Mouse (Mus musculus) embryonic facial prominence, embryonic 14.5 days (tissue): Measurements from ENCODE around the gene Smyd3. TPM values are rescaled to one million over a fixed set of nuclear protein-coding genes. Genes with fewer than 3 reads are reported as not detected.
A peak's percentile ranks its signal among the peaks of the same experiment; 100 is the strongest.

Experiments used
- ATAC-seq: fragments of 200-750 bp; cut with Nextera tagmentation; 2 replicates; pipeline ENCODE4 v1.8.0; 2017; ENCODE audit warnings: low read depth, moderate number of reproducible peaks, moderate TSS enrichment
- DNase-seq: peaks from one replicate; pipeline ENCODE4 v3.0.0-alpha.2; 2015; ENCODE audit warnings: low spot score
- H3K27ac ChIP-seq: fragments of 300-500 bp; sonication (generic); replicated peaks from 2 replicates; pipeline ENCODE4 v1.5.1; 2014; ENCODE audit warnings: low read depth, mild to moderate bottlenecking, low read length, moderate library complexity
- H3K27me3 ChIP-seq: fragments of 300-500 bp; sonication (generic); replicated peaks from 2 replicates; pipeline ENCODE4 v1.6.1; 2014; ENCODE audit warnings: low read length; ENCODE audit not compliant: control insufficient read depth, insufficient read depth
- H3K36me3 ChIP-seq: fragments of 300-500 bp; sonication (generic); 2 replicates; pipeline ENCODE4 v1.6.1; 2014; ENCODE audit warnings: low read length, mixed read lengths; ENCODE audit not compliant: control insufficient read depth, insufficient read depth
- H3K4me1 ChIP-seq: fragments of 300-500 bp; sonication (generic); 2 replicates; pipeline ENCODE4 v1.6.1; 2014; ENCODE audit warnings: antibody characterized with exemption, low read length; ENCODE audit not compliant: control insufficient read depth, insufficient read depth
- H3K4me2 ChIP-seq: fragments of 300-500 bp; sonication (generic); 2 replicates; pipeline ENCODE4 v1.6.1; 2014; ENCODE audit warnings: low read depth, mild to moderate bottlenecking, low read length, moderate library complexity, mixed read lengths
- H3K4me3 ChIP-seq: fragments of 300-500 bp; sonication (generic); 2 replicates; pipeline ENCODE4 v1.5.1; 2014; ENCODE audit warnings: low read depth, mild to moderate bottlenecking, low read length
- H3K9ac ChIP-seq: fragments of 300-500 bp; sonication (generic); 2 replicates; pipeline ENCODE4 v1.6.1; 2014; ENCODE audit warnings: low read depth, mild to moderate bottlenecking, low read length, moderate library complexity, mixed read lengths
- H3K9me3 ChIP-seq: fragments of 300-500 bp; sonication (generic); 2 replicates; pipeline ENCODE4 v1.6.1; 2016; ENCODE audit warnings: low read length; ENCODE audit not compliant: control insufficient read depth
- whole genome bisulfite sequencing: fragments of 180-500 bp; shearing (Covaris S2); extraction: QIAGEN DNeasy Blood & Tissue Kit; methylation state at CpG from one replicate; pipeline ENCODE4 v1.1.7; 2014; 5-methylcytosine and 5-hydroxymethylcytosine counted together
- polyA plus RNA-seq: library from polyadenylated mRNA; unstranded; fragments of >200 nt; fragmentation: Nextera tagmentation; extraction: Ambion mirVana; gene quantifications from 2 replicates; pipeline ENCODE4 v1.2.1, GENCODE M21; 2014

The Smyd3 gene
- polyA plus RNA-seq, 1 experiment from 2014 or later = 16.7 TPM

- no peak for ATAC-seq
- Histone ChIP-seq H3K27ac (no peak overlapping the region), H3K4me1 (0 out of 2 replicates have a peak, but pooled peaks cover 8% of the 10 kb centered on the region), H3K9me3 (no peaks in the 10 kb centered on the region), H3K36me3 (peaks cover 33% of the 10 kb centered on the region), H3K4me2 (no peak overlapping the region), H3K4me3 (no peak overlapping the region), H3K9ac (no peak overlapping the region), H3K27me3 (no peaks in the 10 kb centered on the region)
- 65% methylated on average over 4 of the region's 4 CpGs for WGBS
- DNase-seq = no peak
Observed at GRCm38 (mm10) chr1:178929531-178929930, 588.3 kb downstream of the Smyd3 start.

GRCm38 (mm10) chr1:178924492-178925183, 593.2 kb downstream of the Smyd3 start:
- H3K9me3 ChIP-seq = no peaks in the 10 kb centered on the region
- no peak overlapping the region for H3K27ac ChIP-seq
- ATAC-seq (no peak), DNase-seq (no peak)
- no peaks in the 10 kb centered on the region for H3K4me1 ChIP-seq
- H3K36me3 ChIP-seq = peaks cover 25% of the 10 kb centered on the region; the same call in 1 of the 2 replicates
- no peak overlapping the region for H3K9ac ChIP-seq
- H3K27me3 ChIP-seq = no peaks in the 10 kb centered on the region
- no peak overlapping the region for H3K4me2 ChIP-seq
- 76% methylated on average over 8 of the region's 8 CpGs for WGBS
- no peak overlapping the region for H3K4me3 ChIP-seq

GRCm38 (mm10) chr1:178917194-178917902, 600.5 kb downstream of the Smyd3 start:
- Histone ChIP-seq H3K27me3 (no peaks in the 10 kb centered on the region), H3K36me3 (peaks cover 56% of the 10 kb centered on the region), H3K4me2 (no peak overlapping the region), H3K27ac (no peak overlapping the region), H3K9ac (no peak overlapping the region), H3K9me3 (no peaks in the 10 kb centered on the region), H3K4me1 (no peaks in the 10 kb centered on the region), H3K4me3 (no peak overlapping the region)
- 54% methylated on average over 30 of the region's 31 CpGs for WGBS
- DNase-seq (peak; percentile 51), ATAC-seq (no peak)

GRCm38 (mm10) chr1:178915056-178915455, 602.8 kb downstream of the Smyd3 start:
- H3K9me3 ChIP-seq = no peaks in the 10 kb centered on the region
- no peak overlapping the region for H3K4me2 ChIP-seq
- WGBS = 65% methylated on average over 12 of the region's 12 CpGs
- no peak overlapping the region for H3K4me3 ChIP-seq
- DNase-seq = no peak
- H3K36me3 ChIP-seq = peaks cover 55% of the 10 kb centered on the region
- no peak overlapping the region for H3K9ac ChIP-seq
- H3K27me3 ChIP-seq = no peaks in the 10 kb centered on the region
- 0 out of 2 replicates have a peak, but pooled peaks cover 8% of the 10 kb centered on the region for H3K4me1 ChIP-seq
- no peak overlapping the region for H3K27ac ChIP-seq
- no peak for ATAC-seq

- H3K4me1 ChIP-seq = 0 out of 2 replicates have a peak, but pooled peaks cover 8% of the 10 kb centered on the region
- ATAC-seq = no peak
- H3K4me2 ChIP-seq = no peak overlapping the region
- WGBS = 70% methylated on average over 6 of the region's 6 CpGs
- H3K9ac ChIP-seq = no peak overlapping the region
- H3K4me3 ChIP-seq = no peak overlapping the region
- H3K27ac ChIP-seq = no peak overlapping the region
- DNase-seq = no peak
- H3K36me3 ChIP-seq = peaks cover 45% of the 10 kb centered on the region
- H3K9me3 ChIP-seq = no peaks in the 10 kb centered on the region
- no peaks in the 10 kb centered on the region for H3K27me3 ChIP-seq
Observed at GRCm38 (mm10) chr1:178912936-178913716, 604.7 kb downstream of the Smyd3 start.

- H3K9me3 ChIP-seq = no peaks in the 10 kb centered on the region
Observed at GRCm38 (mm10) chr1:178910951-178911350, 606.9 kb downstream of the Smyd3 start.

More at GRCm38 (mm10) chr1:178910951-178911350, 606.9 kb downstream of the Smyd3 start:
- Histone ChIP-seq H3K36me3 (peaks cover 23% of the 10 kb centered on the region; the same call in 1 of the 2 replicates), H3K4me1 (0 out of 2 replicates have a peak, but pooled peaks cover 8% of the 10 kb centered on the region), H3K9ac (no peak overlapping the region), H3K4me2 (no peak overlapping the region), H3K27me3 (no peaks in the 10 kb centered on the region), H3K27ac (no peak overlapping the region), H3K4me3 (no peak overlapping the region)
- DNase-seq = peak; percentile 59
- ATAC-seq = no peak
- 40% methylated on average over 14 of the region's 14 CpGs for WGBS

Other genes starting within 250 kb of the Smyd3 start
- gene Tfb2m, start 28.2 kb upstream of the Smyd3 start, polyA plus RNA-seq = 26.7 and 29.6 TPM in 2 replicates
- gene Cnst, start 28.3 kb upstream of the Smyd3 start, polyA plus RNA-seq = 15.8 and 18.7 TPM in 2 replicates
- 88.4 and 98.2 TPM in 2 replicates for gene Sccpdh, start 150.2 kb upstream of the Smyd3 start, polyA plus RNA-seq
- gene Kif28, start 227.2 kb upstream of the Smyd3 start, polyA plus RNA-seq = 0.12 and 0.17 TPM in 2 replicates